Mouse (Mus musculus): ENCODE results near the gene Aff4. TPM values are rescaled to one million over a fixed set of nuclear protein-coding genes. Genes with fewer than 3 reads are reported as not detected.
"Not testable (repeated sequence)": the region's sequence is repeated elsewhere in the genome, so short reads cannot be mapped to it uniquely, and the experiment has no call there.

Aff4 gene
- polyA plus RNA-seq, 1 experiment from 2014 or later: 30.5 TPM

GRCm38 (mm10) chr11:53424826-53425225 is 74.2 kb downstream of the Aff4 start:
- H3K27ac ChIP-seq: no peak overlapping the region
- DNase-seq (ENCODE audit: low spot score): no peak
- no peaks in the 10 kb centered on the region for H3K9me3 ChIP-seq
- H3K27me3 ChIP-seq (ENCODE audit: insufficient read depth, poor library complexity, severe bottlenecking): no peaks in the 10 kb centered on the region
- H3K4me3 ChIP-seq: no peak overlapping the region
- peaks cover 27% of the 10 kb centered on the region for H3K36me3 ChIP-seq
- whole genome bisulfite sequencing: 69% methylated on average over 2 of the region's 2 CpGs
- peaks cover 31% of the 10 kb centered on the region for H3K4me1 ChIP-seq

- 0 out of 2 replicates have a peak overlapping the region, but pooled peaks have one; percentile 42 for H3K27ac ChIP-seq
- H3K9me3 ChIP-seq: no peaks in the 10 kb centered on the region
- H3K4me1 ChIP-seq: peaks cover 31% of the 10 kb centered on the region
- 48% methylated on average over 3 of the region's 3 CpGs for WGBS
- peaks cover 23% of the 10 kb centered on the region for H3K36me3 ChIP-seq
- no peaks in the 10 kb centered on the region for H3K27me3 ChIP-seq (ENCODE audit: insufficient read depth, poor library complexity, severe bottlenecking)
- no peak for DNase-seq (ENCODE audit: low spot score)
- H3K4me3 ChIP-seq: no peak overlapping the region
These were observed 74.6 kb downstream of the Aff4 start for GRCm38 (mm10) chr11:53425251-53425650.

GRCm38 (mm10) chr11:53425711-53426255 is 75.2 kb downstream of the Aff4 start:
- H3K36me3 ChIP-seq: peaks cover 21% of the 10 kb centered on the region
- H3K4me3 ChIP-seq: no peak overlapping the region
- no peaks in the 10 kb centered on the region for H3K27me3 ChIP-seq (ENCODE audit: insufficient read depth, poor library complexity, severe bottlenecking)
- H3K27ac ChIP-seq: 0 out of 2 replicates have a peak overlapping the region, but pooled peaks have one; percentile 42
- no peaks in the 10 kb centered on the region for H3K9me3 ChIP-seq
- WGBS: 81% methylated on average over 6 of the region's 6 CpGs
- peaks cover 31% of the 10 kb centered on the region for H3K4me1 ChIP-seq
- DNase-seq (ENCODE audit: low spot score): no peak

- not testable (repeated sequence) for H3K27me3 ChIP-seq (ENCODE audit: insufficient read depth, poor library complexity, severe bottlenecking); H3K4me3 ChIP-seq; DNase-seq (ENCODE audit: low spot score); H3K9me3 ChIP-seq
- Histone ChIP-seq H3K4me1 (peaks cover 38% of the 10 kb centered on the region), H3K36me3 (peaks cover 16% of the 10 kb centered on the region), H3K27ac (0 out of 2 replicates have a peak overlapping the region, but pooled peaks have one; percentile 36)
- WGBS: 47% methylated on average over 3 of the region's 3 CpGs
These were observed 76.3 kb downstream of the Aff4 start for GRCm38 (mm10) chr11:53426914-53427313.

GRCm38 (mm10) chr11:53427993-53428715 is 77.5 kb downstream of the Aff4 start:
- no peak overlapping the region for H3K27ac ChIP-seq
- 91% methylated on average over 3 of the region's 3 CpGs for WGBS
- no peak overlapping the region for H3K4me3 ChIP-seq
- H3K4me1 ChIP-seq: peaks cover 32% of the 10 kb centered on the region
- no peak for DNase-seq (ENCODE audit: low spot score)
- H3K36me3 ChIP-seq: peaks cover 16% of the 10 kb centered on the region
- H3K27me3 ChIP-seq (ENCODE audit: insufficient read depth, poor library complexity, severe bottlenecking): no peaks in the 10 kb centered on the region
- H3K9me3 ChIP-seq: no peaks in the 10 kb centered on the region

- 94% methylated on average over 5 of the region's 5 CpGs for WGBS
- Histone ChIP-seq H3K9me3 (no peaks in the 10 kb centered on the region), H3K27me3 (ENCODE audit: insufficient read depth, poor library complexity, severe bottlenecking) (no peaks in the 10 kb centered on the region), H3K4me1 (peaks cover 32% of the 10 kb centered on the region), H3K36me3 (peaks cover 16% of the 10 kb centered on the region), H3K4me3 (no peak overlapping the region), H3K27ac (no peak overlapping the region)
- DNase-seq (ENCODE audit: low spot score): no peak
These were observed 78.1 kb downstream of the Aff4 start for GRCm38 (mm10) chr11:53428716-53429057.

GRCm38 (mm10) chr11:53429182-53429581 is 78.5 kb downstream of the Aff4 start:
- Histone ChIP-seq H3K36me3 (peaks cover 16% of the 10 kb centered on the region), H3K27me3 (ENCODE audit: insufficient read depth, poor library complexity, severe bottlenecking) (no peaks in the 10 kb centered on the region), H3K27ac (no peak overlapping the region), H3K4me1 (peaks cover 32% of the 10 kb centered on the region), H3K4me3 (peak overlapping the region; percentile 88; the same call in 1 of the 2 replicates), H3K9me3 (no peaks in the 10 kb centered on the region)
- DNase-seq (ENCODE audit: low spot score): no peak

- Histone ChIP-seq H3K4me1 (peaks cover 26% of the 10 kb centered on the region), H3K27me3 (ENCODE audit: insufficient read depth, poor library complexity, severe bottlenecking) (no peaks in the 10 kb centered on the region), H3K4me3 (peak overlapping the region; percentile 88), H3K36me3 (peaks cover 16% of the 10 kb centered on the region), H3K27ac (peak overlapping the region; percentile 95), H3K9me3 (no peaks in the 10 kb centered on the region)
- peak; percentile 81 for DNase-seq (ENCODE audit: low spot score)
- 0% methylated on average over 34 of the region's 34 CpGs for WGBS
These were observed 79.7 kb downstream of the Aff4 start for GRCm38 (mm10) chr11:53430300-53430669.

- Histone ChIP-seq H3K9me3 (no peaks in the 10 kb centered on the region), H3K27ac (peak within 1 kb of the TSS; percentile 95)
- WGBS: under 1% methylated on average over 44 of the region's 44 CpGs
These were observed 80.2 kb downstream of the Aff4 start, which contains the start of the genes Uqcrq and Gdf9 for GRCm38 (mm10) chr11:53430670-53431346. Uqcrq (minus strand) TSS chr11:53430831. Gdf9 (plus strand) TSS chr11:53431023.

GRCm38 (mm10) chr11:53431347-53432056 is 80.9 kb downstream of the Aff4 start:
- no peaks in the 10 kb centered on the region for H3K9me3 ChIP-seq
- peaks cover 14% of the 10 kb centered on the region for H3K4me1 ChIP-seq
- H3K27me3 ChIP-seq (ENCODE audit: insufficient read depth, poor library complexity, severe bottlenecking): no peaks in the 10 kb centered on the region
- peaks cover 16% of the 10 kb centered on the region for H3K36me3 ChIP-seq
- peak overlapping the region; percentile 88 for H3K4me3 ChIP-seq
- 17% methylated on average over 9 of the region's 9 CpGs for WGBS
- H3K27ac ChIP-seq: peak overlapping the region; percentile 95
- DNase-seq (ENCODE audit: low spot score): no peak

More at GRCm38 (mm10) chr11:53430670-53431346, 80.2 kb downstream of the Aff4 start, which contains the start of the genes Uqcrq and Gdf9:
- no peaks in the 10 kb centered on the region for H3K27me3 ChIP-seq (ENCODE audit: insufficient read depth, poor library complexity, severe bottlenecking)
- peak within 1 kb of the TSS; percentile 88 for H3K4me3 ChIP-seq
- peaks cover 21% of the 10 kb centered on the region for H3K4me1 ChIP-seq
- peaks cover 16% of the 10 kb centered on the region for H3K36me3 ChIP-seq
- peak; percentile 100 for DNase-seq (ENCODE audit: low spot score)

GRCm38 (mm10) chr11:53433057-53433456 is 82.4 kb downstream of the Aff4 start:
- Histone ChIP-seq H3K9me3 (no peaks in the 10 kb centered on the region), H3K27ac (no peak overlapping the region), H3K4me3 (no peak overlapping the region), H3K4me1 (peaks cover 12% of the 10 kb centered on the region), H3K27me3 (ENCODE audit: insufficient read depth, poor library complexity, severe bottlenecking) (no peaks in the 10 kb centered on the region), H3K36me3 (peaks cover 11% of the 10 kb centered on the region)
- no peak for DNase-seq (ENCODE audit: low spot score)
- 44% methylated on average over 6 of the region's 6 CpGs for WGBS

- H3K27ac ChIP-seq: no peak overlapping the region
- no peaks in the 10 kb centered on the region for H3K36me3 ChIP-seq
- no peak for DNase-seq (ENCODE audit: low spot score)
- H3K4me1 ChIP-seq: peaks cover 7% of the 10 kb centered on the region
- H3K9me3 ChIP-seq: no peaks in the 10 kb centered on the region
- no peaks in the 10 kb centered on the region for H3K27me3 ChIP-seq (ENCODE audit: insufficient read depth, poor library complexity, severe bottlenecking)
- 77% methylated on average over 8 of the region's 8 CpGs for WGBS
- H3K4me3 ChIP-seq: no peak overlapping the region
These were observed 84.9 kb downstream of the Aff4 start for GRCm38 (mm10) chr11:53435504-53435903.
